Mouse (Mus musculus) hindbrain, embryonic 16.5 days (tissue): ENCODE measurements at regions not wholly inside any gene's neighbourhood (a gene's known extent, or its start where the extent isn't known, plus 50 kb on each side); places are given as distances from the start of the nearest gene placed in this dataset.
A peak's percentile ranks its signal among the peaks of the same experiment; 100 is the strongest.

Experiments
- ATAC-seq: fragments of 200-750 bp; cut with Nextera tagmentation; 2 replicates; pipeline ENCODE4 v1.8.0; 2017; ENCODE audit warnings: moderate TSS enrichment, moderate library complexity
- H3K27ac ChIP-seq: fragments of 300-500 bp; sonication (generic); 2 replicates; pipeline ENCODE4 v1.5.1; 2014; ENCODE audit warnings: low read depth, mild to moderate bottlenecking, control low read depth, low read length, moderate library complexity
- H3K27me3 ChIP-seq: fragments of 300-500 bp; sonication (generic); replicated peaks from 2 replicates; pipeline ENCODE4 v1.6.1; 2014; ENCODE audit warnings: low read length; ENCODE audit not compliant: control insufficient read depth, insufficient read depth
- H3K36me3 ChIP-seq: fragments of 300-500 bp; sonication (generic); 2 replicates; pipeline ENCODE4 v1.6.1; 2014; ENCODE audit warnings: mild to moderate bottlenecking, low read length, moderate library complexity, mixed read lengths; ENCODE audit not compliant: control insufficient read depth, insufficient read depth
- H3K4me1 ChIP-seq: fragments of 300-500 bp; sonication (generic); 2 replicates; pipeline ENCODE4 v1.6.1; 2014; ENCODE audit warnings: low read depth, low read length; ENCODE audit not compliant: control insufficient read depth, insufficient read depth
- H3K4me2 ChIP-seq: fragments of 300-500 bp; sonication (generic); 2 replicates; pipeline ENCODE4 v1.6.1; 2014; ENCODE audit warnings: mild to moderate bottlenecking, low read length, control low read depth, moderate library complexity
- H3K4me3 ChIP-seq: fragments of 300-500 bp; sonication (generic); 2 replicates; pipeline ENCODE4 v1.5.1; 2014; ENCODE audit warnings: mild to moderate bottlenecking, low read length, control low read depth, moderate library complexity
- H3K9ac ChIP-seq: fragments of 300-500 bp; sonication (generic); 2 replicates; pipeline ENCODE4 v1.6.1; 2014; ENCODE audit warnings: low read depth, mild to moderate bottlenecking, control low read depth, low read length, moderate library complexity
- H3K9me3 ChIP-seq: fragments of 300-500 bp; sonication (generic); 2 replicates; pipeline ENCODE4 v1.6.1; 2014; ENCODE audit warnings: mild to moderate bottlenecking, low read length, moderate library complexity; ENCODE audit not compliant: control insufficient read depth
- WGBS: fragments of 180-500 bp; shearing (Covaris S2); extraction: QIAGEN DNeasy Blood & Tissue Kit; methylation state at CpG from one replicate; pipeline ENCODE4 v1.1.7; 2014; 5-methylcytosine and 5-hydroxymethylcytosine counted together

DNA sequence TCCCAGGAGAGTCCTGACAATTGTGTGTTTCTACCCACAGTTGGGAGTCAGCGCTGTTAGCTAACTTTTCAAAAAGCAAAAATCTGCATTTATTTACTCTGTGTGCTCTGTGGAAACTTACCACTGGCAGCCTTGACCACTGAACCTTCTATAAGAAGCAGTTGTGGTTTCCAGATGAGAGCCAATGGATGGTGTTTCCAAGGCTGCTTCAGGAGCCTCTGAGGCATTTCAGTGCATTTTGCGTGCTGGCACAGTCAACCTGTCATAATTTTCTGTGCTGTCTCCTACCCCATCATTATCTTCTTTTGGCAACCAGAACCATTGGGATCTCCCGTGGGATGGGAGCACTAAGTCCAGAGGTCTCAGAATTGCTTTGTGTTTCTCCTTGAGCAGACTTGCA, 60.3 kb downstream of the 4930544G11Rik start:
- Histone ChIP-seq H3K9me3 (no peaks in the 10 kb centered on the region), H3K4me2 (no peak overlapping the region), H3K4me3 (no peak overlapping the region), H3K27ac (no peak overlapping the region), H3K9ac (no peak overlapping the region), H3K36me3 (no peaks in the 10 kb centered on the region), H3K4me1 (no peaks in the 10 kb centered on the region), H3K27me3 (no peaks in the 10 kb centered on the region)
- ATAC-seq: no peak
- WGBS: 85% methylated on average over 3 of the region's 3 CpGs

DNA sequence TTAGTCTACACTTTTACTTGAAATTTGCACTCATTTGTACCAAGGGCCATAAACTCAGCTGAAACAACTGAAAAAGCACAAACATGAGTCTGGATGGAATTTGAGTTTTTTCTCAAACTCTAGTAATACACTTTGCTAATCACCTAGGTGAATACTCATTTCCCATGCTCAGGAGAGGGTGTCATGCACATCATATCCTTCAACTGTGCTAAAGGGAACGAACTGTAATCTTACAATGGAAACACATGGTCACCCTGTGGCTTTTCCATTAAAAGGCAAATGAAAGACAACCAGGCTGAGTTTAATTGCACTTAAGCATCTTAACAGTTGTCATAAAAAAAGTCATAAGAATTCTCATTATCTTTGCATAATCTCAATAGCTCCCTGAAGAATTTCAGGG, 71.1 kb downstream of the 4930544G11Rik start:
- H3K36me3 ChIP-seq: no peaks in the 10 kb centered on the region
- 65% methylated on average over 1 of the region's 1 CpGs for WGBS
- no peak for ATAC-seq
- H3K27ac ChIP-seq: no peak overlapping the region
- no peak overlapping the region for H3K9ac ChIP-seq
- no peaks in the 10 kb centered on the region for H3K4me1 ChIP-seq
- H3K9me3 ChIP-seq: no peaks in the 10 kb centered on the region
- H3K4me2 ChIP-seq: no peak overlapping the region
- no peaks in the 10 kb centered on the region for H3K27me3 ChIP-seq
- no peak overlapping the region for H3K4me3 ChIP-seq

DNA sequence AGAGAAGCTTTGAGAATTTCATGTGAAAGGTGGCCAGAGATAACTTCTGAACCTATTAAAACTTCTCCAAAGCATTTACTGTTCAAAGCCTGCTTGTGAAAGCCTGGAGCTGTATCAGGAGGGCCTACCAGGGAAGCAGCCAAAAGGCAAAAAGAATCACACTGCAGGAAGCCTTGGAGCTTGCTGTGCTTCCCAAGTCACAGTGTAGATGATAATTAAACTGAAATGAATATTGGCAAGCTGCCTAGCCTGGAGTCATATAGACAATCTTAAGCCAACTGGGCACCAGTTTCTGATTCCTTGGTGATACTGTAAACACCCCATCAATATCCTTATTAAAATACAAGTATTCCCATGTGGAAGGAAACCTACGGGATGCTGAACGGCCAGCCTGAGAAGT, 84.4 kb downstream of the 4930544G11Rik start:
- no peaks in the 10 kb centered on the region for H3K36me3 ChIP-seq
- ATAC-seq: 0 out of 2 replicates have a peak, but pooled peaks have one; percentile 48
- H3K27ac ChIP-seq: no peak overlapping the region
- 45% methylated on average over 2 of the region's 2 CpGs for WGBS
- H3K4me3 ChIP-seq: no peak overlapping the region
- H3K9me3 ChIP-seq: no peaks in the 10 kb centered on the region
- H3K9ac ChIP-seq: no peak overlapping the region
- H3K4me2 ChIP-seq: no peak overlapping the region
- H3K4me1 ChIP-seq: no peaks in the 10 kb centered on the region
- H3K27me3 ChIP-seq: no peaks in the 10 kb centered on the region

DNA sequence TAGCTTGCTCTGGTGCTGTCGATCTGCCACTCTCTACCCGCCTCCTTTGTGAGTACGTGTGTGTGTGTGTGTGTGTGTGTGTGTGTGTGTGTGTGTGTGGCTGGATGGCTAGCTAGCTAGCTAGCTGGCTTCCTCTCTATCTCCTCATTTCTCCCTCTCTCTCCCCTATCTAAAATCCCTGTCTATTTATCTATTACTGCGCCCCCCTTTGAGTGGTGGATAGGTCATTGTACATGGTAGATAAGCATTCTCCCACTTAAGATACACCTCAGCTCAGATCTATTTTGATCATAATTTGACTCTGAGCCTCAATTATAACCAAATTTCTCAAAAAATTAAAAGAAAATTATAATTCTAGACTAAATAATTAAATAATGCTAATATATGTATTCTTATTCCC, 99.4 kb downstream of the 4930544G11Rik start:
- 95% methylated on average over 4 of the region's 4 CpGs for WGBS
- no peaks in the 10 kb centered on the region for H3K27me3 ChIP-seq
- no peaks in the 10 kb centered on the region for H3K9me3 ChIP-seq
- no peak for ATAC-seq
- H3K4me2 ChIP-seq: no peak overlapping the region
- H3K36me3 ChIP-seq: no peaks in the 10 kb centered on the region
- H3K27ac ChIP-seq: no peak overlapping the region
- no peak overlapping the region for H3K9ac ChIP-seq
- no peak overlapping the region for H3K4me3 ChIP-seq
- H3K4me1 ChIP-seq: no peaks in the 10 kb centered on the region

DNA sequence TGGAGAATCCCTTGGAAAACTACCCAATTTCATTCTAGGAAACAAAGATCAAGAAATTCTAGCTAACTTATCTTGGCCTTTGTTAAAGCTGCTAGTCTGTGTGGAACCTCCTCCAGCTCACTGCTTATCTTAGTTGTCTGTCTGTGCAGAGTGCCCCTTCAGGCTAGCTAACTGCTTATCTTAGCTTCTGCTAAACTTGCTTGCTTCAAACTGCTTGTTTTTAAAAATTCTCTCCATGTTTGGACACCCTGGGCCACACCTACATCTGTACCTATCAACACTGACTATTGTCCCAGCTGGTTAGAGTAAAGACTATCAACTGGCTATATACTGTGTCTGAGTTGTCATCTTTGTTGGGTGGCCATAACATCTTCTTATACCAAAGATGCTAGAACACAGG, 100.0 kb downstream of the 4930544G11Rik start:
- no peaks in the 10 kb centered on the region for H3K36me3 ChIP-seq
- H3K4me1 ChIP-seq: no peaks in the 10 kb centered on the region
- no peak overlapping the region for H3K9ac ChIP-seq
- H3K4me2 ChIP-seq: no peak overlapping the region
- H3K4me3 ChIP-seq: no peak overlapping the region
- no peak overlapping the region for H3K27ac ChIP-seq
- H3K9me3 ChIP-seq: no peaks in the 10 kb centered on the region
- no peak for ATAC-seq
- no peaks in the 10 kb centered on the region for H3K27me3 ChIP-seq

DNA sequence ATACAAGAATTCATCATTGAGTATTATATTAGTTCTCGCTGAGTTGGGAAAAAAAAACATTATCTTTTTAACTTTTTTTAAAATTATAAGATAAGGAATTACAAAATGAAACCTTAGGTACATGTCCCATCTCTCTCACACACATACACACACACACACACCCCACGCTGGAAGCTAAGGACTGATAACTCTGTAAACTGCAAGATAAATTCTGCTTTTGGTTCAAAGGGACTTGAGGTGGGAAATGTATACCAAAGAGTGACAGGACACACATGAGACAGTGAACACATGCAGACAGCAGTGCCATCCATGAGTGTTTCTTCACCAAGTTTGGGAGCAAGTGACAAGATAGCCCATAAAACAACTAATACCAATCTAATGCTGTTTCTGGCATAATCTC, 100.8 kb downstream of the 4930544G11Rik start:
- 85% methylated on average over 2 of the region's 2 CpGs for WGBS

DNA sequence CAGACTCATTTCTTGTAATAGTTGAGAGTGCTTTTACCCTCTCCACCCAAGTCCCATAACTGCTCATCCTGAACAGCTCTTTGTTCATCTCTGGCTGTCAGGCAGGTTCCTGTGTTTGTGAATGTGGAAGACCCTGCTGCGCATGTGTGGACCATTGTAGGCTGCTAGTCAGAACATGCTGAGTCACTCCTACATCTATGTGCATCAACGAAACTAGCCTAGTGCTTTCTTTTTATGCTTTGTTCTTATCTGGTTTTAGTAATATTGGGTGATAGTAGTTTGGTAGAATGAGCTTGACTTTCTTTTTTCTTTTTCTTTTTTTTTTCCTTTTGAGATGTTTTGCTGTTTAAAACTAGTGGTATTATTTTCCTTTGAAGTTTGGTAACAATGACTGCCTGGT, 116.5 kb downstream of the 4930544G11Rik start:
- Histone ChIP-seq H3K4me1 (no peaks in the 10 kb centered on the region), H3K9ac (no peak overlapping the region), H3K36me3 (no peaks in the 10 kb centered on the region), H3K4me2 (no peak overlapping the region), H3K9me3 (no peaks in the 10 kb centered on the region), H3K4me3 (no peak overlapping the region), H3K27me3 (no peaks in the 10 kb centered on the region), H3K27ac (no peak overlapping the region)
- ATAC-seq: no peak
- 82% methylated on average over 2 of the region's 2 CpGs for WGBS

More for the DNA sequence above, 100.8 kb downstream of the 4930544G11Rik start:
- Histone ChIP-seq H3K9me3 (no peaks in the 10 kb centered on the region), H3K27ac (no peak overlapping the region), H3K4me3 (no peak overlapping the region), H3K27me3 (no peaks in the 10 kb centered on the region), H3K4me2 (no peak overlapping the region), H3K4me1 (no peaks in the 10 kb centered on the region), H3K36me3 (no peaks in the 10 kb centered on the region), H3K9ac (no peak overlapping the region)
- no peak for ATAC-seq

DNA sequence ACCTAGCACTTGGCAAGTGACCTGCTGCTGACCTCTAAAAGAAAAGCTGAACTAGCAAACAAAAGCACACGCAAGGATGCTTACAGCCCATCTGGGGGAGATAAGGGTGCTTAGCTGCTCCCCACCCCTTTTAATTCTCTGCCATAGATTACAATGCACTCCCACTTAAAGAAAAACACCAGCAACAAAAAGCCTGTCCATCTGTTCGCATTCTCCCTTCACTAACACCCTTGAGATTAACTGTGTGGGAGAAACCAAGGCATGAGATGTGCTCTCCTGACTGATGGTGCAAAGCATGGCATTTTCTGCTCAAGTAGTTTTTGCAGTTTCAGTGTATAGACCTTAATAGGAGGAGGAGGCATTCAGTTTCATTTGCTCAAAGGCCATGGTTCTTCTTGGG, 125.0 kb downstream of the 4930544G11Rik start:
- Histone ChIP-seq H3K9ac (no peak overlapping the region), H3K9me3 (no peaks in the 10 kb centered on the region), H3K27ac (no peak overlapping the region), H3K27me3 (no peaks in the 10 kb centered on the region), H3K4me1 (no peaks in the 10 kb centered on the region), H3K4me2 (no peak overlapping the region), H3K36me3 (no peaks in the 10 kb centered on the region), H3K4me3 (no peak overlapping the region)
- ATAC-seq: no peak
- 26% methylated on average over 2 of the region's 2 CpGs for WGBS

DNA sequence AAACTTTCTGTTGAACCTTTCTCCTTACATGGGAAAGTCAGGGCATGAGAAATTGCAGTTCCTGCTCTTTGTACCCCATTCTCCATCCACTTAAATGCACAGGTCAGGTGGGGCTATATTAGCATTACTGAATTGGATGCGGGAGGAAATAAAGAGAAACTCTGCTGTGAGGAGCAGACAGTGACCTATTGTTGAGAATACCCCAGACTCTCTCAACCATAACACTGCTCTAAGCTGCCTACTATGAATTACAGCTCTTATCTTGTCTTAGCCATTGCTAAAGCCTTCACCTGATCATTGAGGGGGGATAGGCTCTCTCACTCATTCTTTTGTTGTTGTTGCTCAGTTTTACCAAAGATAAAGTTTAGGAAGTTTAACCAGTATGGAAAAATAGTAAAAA, 126.4 kb downstream of the 4930544G11Rik start:
- 20% methylated on average over 1 of the region's 1 CpGs for WGBS
- Histone ChIP-seq H3K4me2 (no peak overlapping the region), H3K27ac (no peak overlapping the region), H3K9me3 (no peaks in the 10 kb centered on the region), H3K36me3 (no peaks in the 10 kb centered on the region), H3K4me1 (no peaks in the 10 kb centered on the region), H3K27me3 (no peaks in the 10 kb centered on the region), H3K4me3 (no peak overlapping the region), H3K9ac (no peak overlapping the region)
- no peak for ATAC-seq

DNA sequence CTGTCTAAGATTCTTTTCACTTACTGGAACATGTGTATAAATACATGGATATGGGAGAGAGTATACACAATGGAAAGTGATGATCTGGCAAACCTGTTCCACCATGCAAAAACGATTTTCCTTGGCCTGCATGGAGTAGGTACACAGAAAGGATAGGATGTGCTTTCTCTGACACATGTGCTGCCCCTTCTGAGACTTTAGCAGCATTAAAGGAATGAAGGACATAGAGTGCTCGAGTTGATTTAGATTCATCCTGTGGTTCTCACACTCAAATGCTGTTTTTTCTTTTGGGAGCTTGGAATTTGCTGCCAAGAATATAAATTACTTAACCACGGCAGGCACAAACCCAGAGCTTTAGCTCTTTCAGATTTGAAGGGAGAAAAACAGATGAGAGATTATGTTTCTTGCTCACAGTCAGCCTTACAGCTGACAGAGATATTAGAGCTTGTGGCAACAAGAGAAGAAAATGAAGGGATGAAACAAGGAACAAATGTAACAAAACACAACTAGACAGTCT, 149.2 kb downstream of the 4930544G11Rik start:
- H3K27ac ChIP-seq: no peak overlapping the region
- WGBS: 36% methylated on average over 3 of the region's 3 CpGs
- peak; percentile 60; the same call in 1 of the 2 replicates for ATAC-seq

More for the DNA sequence above, 149.2 kb downstream of the 4930544G11Rik start:
- no peaks in the 10 kb centered on the region for H3K36me3 ChIP-seq
- no peak overlapping the region for H3K4me3 ChIP-seq
- no peaks in the 10 kb centered on the region for H3K27me3 ChIP-seq
- no peak overlapping the region for H3K9ac ChIP-seq
- H3K4me2 ChIP-seq: no peak overlapping the region
- no peaks in the 10 kb centered on the region for H3K4me1 ChIP-seq
- H3K9me3 ChIP-seq: no peaks in the 10 kb centered on the region
